Mouse (Mus musculus) liver, embryonic 14.5 days (tissue): ENCODE results near the gene Adam12.

Experiments used
- CTCF ChIP-seq: IDR thresholded peaks from 2 replicates; pipeline ENCODE4 v1.5.1; 2016; ENCODE audit warnings: antibody characterized with exemption, low read depth, control low read depth
- EP300 ChIP-seq: IDR thresholded peaks from 2 replicates; pipeline ENCODE4 v1.6.1; 2016; ENCODE audit warnings: antibody characterized with exemption, low read depth

GRCm38 (mm10) chr7:134236727-134237126 lies 4.8 kb upstream of the Adam12 start:
- no peak for TF ChIP-seq CTCF
- no peak for TF ChIP-seq EP300
